Mouse (Mus musculus) neural tube, embryonic 12.5 days (tissue): ENCODE measurements around the gene Tmprss7. TPM values are rescaled to one million over a fixed set of nuclear protein-coding genes. Genes with fewer than 3 reads are reported as not detected.

ENCODE experiments used
- ATAC-seq: fragments of 200-750 bp; cut with Nextera tagmentation; 2 replicates; pipeline ENCODE4 v1.8.0; 2017; ENCODE audit warnings: low read depth, mild to moderate bottlenecking, moderate TSS enrichment, moderate library complexity; ENCODE audit not compliant: low FRiP score
- H3K27ac ChIP-seq: fragments of 300-500 bp; sonication (generic); 2 replicates; pipeline ENCODE4 v1.5.1; 2016
- H3K27me3 ChIP-seq: fragments of 300-500 bp; sonication (generic); replicated peaks from 2 replicates; pipeline ENCODE4 v1.6.1; 2016; ENCODE audit warnings: mild to moderate bottlenecking
- H3K36me3 ChIP-seq: fragments of 300-500 bp; sonication (generic); 2 replicates; pipeline ENCODE4 v1.6.1; 2016; ENCODE audit warnings: mild to moderate bottlenecking
- H3K4me1 ChIP-seq: fragments of 300-500 bp; sonication (generic); 2 replicates; pipeline ENCODE4 v1.6.1; 2016
- H3K4me2 ChIP-seq: fragments of 300-500 bp; sonication (generic); replicated peaks from 2 replicates; pipeline ENCODE4 v1.6.1; 2016; ENCODE audit warnings: mild to moderate bottlenecking
- H3K4me3 ChIP-seq: fragments of 300-500 bp; sonication (generic); 2 replicates; pipeline ENCODE4 v1.5.1; 2016
- H3K9ac ChIP-seq: fragments of 300-500 bp; sonication (generic); 2 replicates; pipeline ENCODE4 v1.6.1; 2016; ENCODE audit warnings: mild to moderate bottlenecking
- H3K9me3 ChIP-seq: fragments of 300-500 bp; sonication (generic); 2 replicates; pipeline ENCODE4 v1.6.1; 2016; ENCODE audit warnings: mild to moderate bottlenecking
- WGBS: fragments of 180-500 bp; shearing (Covaris S2); methylation state at CpG from one replicate; pipeline ENCODE4 v1.1.7; 2016; 5-methylcytosine and 5-hydroxymethylcytosine counted together
- polyA plus RNA-seq: library from polyadenylated mRNA; unstranded; fragments of >200 nt; fragmentation: Nextera tagmentation; extraction: Ambion mirVana; gene quantifications from 2 replicates; pipeline ENCODE4 v1.2.1, GENCODE M21; 2016

Gene Tmprss7
- 0.66 and 0.77 TPM in 2 replicates for polyA plus RNA-seq

- no peak within 1 kb of the TSS for H3K9ac ChIP-seq
- WGBS: 82% methylated on average over 10 of the region's 10 CpGs
- no peak within 1 kb of the TSS for H3K27ac ChIP-seq
- no peaks in the 10 kb centered on the region for H3K36me3 ChIP-seq
- H3K4me2 ChIP-seq: no peak within 1 kb of the TSS
- peaks cover 8% of the 10 kb centered on the region; the same call in 1 of the 2 replicates for H3K4me1 ChIP-seq
- H3K4me3 ChIP-seq: no peak within 1 kb of the TSS
- ATAC-seq: no peak
- no peaks in the 10 kb centered on the region for H3K9me3 ChIP-seq
- no peaks in the 10 kb centered on the region for H3K27me3 ChIP-seq
These were observed at the start of gene Tmprss7 for GRCm38 (mm10) chr16:45693558-45693957. Tmprss7 (minus strand) TSS chr16:45693658.

- peak within 1 kb of the TSS; percentile 85 for H3K27ac ChIP-seq
- peak within 1 kb of the TSS; percentile 84 for H3K9ac ChIP-seq
- no peaks in the 10 kb centered on the region for H3K27me3 ChIP-seq
- peak within 1 kb of the TSS; percentile 77 for H3K4me3 ChIP-seq
- peak within 1 kb of the TSS; percentile 62 for H3K4me2 ChIP-seq
- 2% methylated on average over 51 of the region's 51 CpGs for WGBS
- peak; percentile 97 for ATAC-seq
- H3K4me1 ChIP-seq: peaks cover 8% of the 10 kb centered on the region
- no peaks in the 10 kb centered on the region for H3K9me3 ChIP-seq
- no peaks in the 10 kb centered on the region for H3K36me3 ChIP-seq
These were observed 49.4 kb upstream of the Tmprss7 start, which contains the start of gene Abhd10 for GRCm38 (mm10) chr16:45742615-45743476. Abhd10 (minus strand) TSS chr16:45742955.

GRCm38 (mm10) chr16:45737880-45738279, 44.4 kb upstream of the Tmprss7 start:
- 94% methylated on average over 8 of the region's 8 CpGs for WGBS
- peaks cover 36% of the 10 kb centered on the region for H3K36me3 ChIP-seq
- no peak overlapping the region for H3K27ac ChIP-seq
- no peaks in the 10 kb centered on the region for H3K9me3 ChIP-seq
- H3K4me3 ChIP-seq: no peak overlapping the region
- no peaks in the 10 kb centered on the region for H3K27me3 ChIP-seq
- peaks cover 8% of the 10 kb centered on the region for H3K4me1 ChIP-seq
- ATAC-seq: no peak
- no peak overlapping the region for H3K9ac ChIP-seq
- H3K4me2 ChIP-seq: no peak overlapping the region

- ATAC-seq: no peak
- peaks cover 8% of the 10 kb centered on the region for H3K4me1 ChIP-seq
- no peak overlapping the region for H3K4me2 ChIP-seq
- H3K27ac ChIP-seq: no peak overlapping the region
- H3K4me3 ChIP-seq: no peak overlapping the region
- 93% methylated on average over 3 of the region's 3 CpGs for WGBS
- H3K27me3 ChIP-seq: no peaks in the 10 kb centered on the region
- peaks cover 41% of the 10 kb centered on the region for H3K36me3 ChIP-seq
- no peaks in the 10 kb centered on the region for H3K9me3 ChIP-seq
- H3K9ac ChIP-seq: no peak overlapping the region
These were observed 43.3 kb upstream of the Tmprss7 start for GRCm38 (mm10) chr16:45736724-45737123.

GRCm38 (mm10) chr16:45729163-45729562, 35.7 kb upstream of the Tmprss7 start:
- WGBS: 84% methylated on average over 5 of the region's 5 CpGs
- Histone ChIP-seq H3K9me3 (no peaks in the 10 kb centered on the region), H3K9ac (no peak overlapping the region), H3K4me3 (no peak overlapping the region), H3K27me3 (no peaks in the 10 kb centered on the region), H3K36me3 (peaks cover 32% of the 10 kb centered on the region), H3K4me2 (no peak overlapping the region), H3K4me1 (0 out of 2 replicates have a peak, but pooled peaks cover 7% of the 10 kb centered on the region), H3K27ac (no peak overlapping the region)
- no peak for ATAC-seq

GRCm38 (mm10) chr16:45724742-45725102, 31.3 kb upstream of the Tmprss7 start:
- Histone ChIP-seq H3K4me1 (peaks cover 41% of the 10 kb centered on the region), H3K4me2 (peak overlapping the region; percentile 64), H3K36me3 (peaks cover 29% of the 10 kb centered on the region), H3K27me3 (no peaks in the 10 kb centered on the region), H3K9me3 (no peaks in the 10 kb centered on the region), H3K4me3 (peak overlapping the region; percentile 56), H3K27ac (peak overlapping the region; percentile 93), H3K9ac (peak overlapping the region; percentile 84)
- ATAC-seq: peak; percentile 86
- under 1% methylated on average over 10 of the region's 10 CpGs for WGBS

GRCm38 (mm10) chr16:45724061-45724741, 30.7 kb upstream of the Tmprss7 start, which contains the start of gene Tagln3:
Tagln3 (minus strand) TSS chr16:45724608.
- no peaks in the 10 kb centered on the region for H3K27me3 ChIP-seq
- H3K4me2 ChIP-seq: peak within 1 kb of the TSS; percentile 64
- peak; percentile 90 for ATAC-seq
- peak within 1 kb of the TSS; percentile 84 for H3K9ac ChIP-seq
- H3K4me1 ChIP-seq: peaks cover 45% of the 10 kb centered on the region
- H3K36me3 ChIP-seq: peaks cover 29% of the 10 kb centered on the region
- under 1% methylated on average over 30 of the region's 30 CpGs for WGBS
- peak within 1 kb of the TSS; percentile 56 for H3K4me3 ChIP-seq
- peak within 1 kb of the TSS; percentile 93 for H3K27ac ChIP-seq
- no peaks in the 10 kb centered on the region for H3K9me3 ChIP-seq

- Histone ChIP-seq H3K27me3 (no peaks in the 10 kb centered on the region), H3K9ac (peak overlapping the region; percentile 84), H3K36me3 (peaks cover 33% of the 10 kb centered on the region), H3K9me3 (no peaks in the 10 kb centered on the region), H3K4me1 (peaks cover 45% of the 10 kb centered on the region), H3K4me2 (peak overlapping the region; percentile 64), H3K27ac (peak overlapping the region; percentile 93), H3K4me3 (peak overlapping the region; percentile 56)
- ATAC-seq: peak; percentile 46
- WGBS: 28% methylated on average over 6 of the region's 6 CpGs
These were observed 29.9 kb upstream of the Tmprss7 start for GRCm38 (mm10) chr16:45723172-45723901.

- Histone ChIP-seq H3K27me3 (no peaks in the 10 kb centered on the region), H3K9ac (peak overlapping the region; percentile 84), H3K9me3 (no peaks in the 10 kb centered on the region), H3K4me2 (peak overlapping the region; percentile 64), H3K4me3 (peak overlapping the region; percentile 56), H3K27ac (peak overlapping the region; percentile 93), H3K4me1 (peaks cover 45% of the 10 kb centered on the region), H3K36me3 (peaks cover 39% of the 10 kb centered on the region)
- 0 out of 2 replicates have a peak, but pooled peaks have one; percentile 7 for ATAC-seq
- 47% methylated on average over 3 of the region's 3 CpGs for WGBS
These were observed 29.0 kb upstream of the Tmprss7 start for GRCm38 (mm10) chr16:45722460-45722951.

- H3K4me2 ChIP-seq: peak overlapping the region; percentile 64
- H3K27me3 ChIP-seq: no peaks in the 10 kb centered on the region
- peaks cover 38% of the 10 kb centered on the region for H3K4me1 ChIP-seq
- no peak for ATAC-seq
- no peak overlapping the region; the same call in 1 of the 2 replicates for H3K9ac ChIP-seq
- H3K4me3 ChIP-seq: peak overlapping the region; percentile 4; the same call in 1 of the 2 replicates
- no peak overlapping the region for H3K27ac ChIP-seq
- no peaks in the 10 kb centered on the region for H3K9me3 ChIP-seq
- H3K36me3 ChIP-seq: peaks cover 60% of the 10 kb centered on the region
- WGBS: 90% methylated on average over 10 of the region's 10 CpGs
These were observed 26.7 kb upstream of the Tmprss7 start for GRCm38 (mm10) chr16:45720022-45720630.

- Histone ChIP-seq H3K27me3 (no peaks in the 10 kb centered on the region), H3K4me1 (peaks cover 44% of the 10 kb centered on the region), H3K4me3 (no peak overlapping the region), H3K9me3 (no peaks in the 10 kb centered on the region), H3K4me2 (no peak overlapping the region), H3K27ac (no peak overlapping the region), H3K36me3 (peaks cover 76% of the 10 kb centered on the region), H3K9ac (no peak overlapping the region)
- 96% methylated on average over 4 of the region's 4 CpGs for WGBS
- no peak for ATAC-seq
These were observed 24.8 kb upstream of the Tmprss7 start for GRCm38 (mm10) chr16:45718296-45718695.
